ENCODE assay signal across 10 mouse cellular contexts in genomic region chr7:80207314-80207731, GRCm38 (mm10). TPM values are rescaled to one million over a fixed set of nuclear protein-coding genes. Genes with fewer than 3 reads are reported as not detected.
DNase-seq lines count a peak whose midpoint lies in the region; ATAC-seq and TF ChIP-seq lines count a peak whose summit lies in the region.
"Had no signal": no experiment of that assay in that cellular context is flagged by ENCODE, and none has a peak within 500 bp of the region (broad histone marks: within the 10 kb centered on the region; RNA-seq: fewer than 3 reads in every experiment).

No protein-coding gene starts in this region.

- no peaks in the 10 kb centered on the region for H3K9me3 ChIP-seq in midbrain, embryonic 11.5 days (ENCODE audit: control insufficient read depth, low read length)
- no peaks in the 10 kb centered on the region for H3K9me3 ChIP-seq in midbrain, embryonic 10.5 days (replicated peaks)
- no peaks in the 10 kb centered on the region for H3K9me3 ChIP-seq in kidney, embryonic 16.5 days (ENCODE audit: low read length)

- H3K9ac ChIP-seq in midbrain, embryonic 11.5 days (ENCODE audit: low read length) = no peak overlapping the region
- 0 out of 2 replicates have a peak overlapping the region, but pooled peaks have one; percentile 25 for H3K9ac ChIP-seq in kidney, embryonic 16.5 days (replicated peaks; ENCODE audit: low read length)

- no peaks in the 10 kb centered on the region for H3K27me3 ChIP-seq in midbrain, embryonic 11.5 days (ENCODE audit: control insufficient read depth, insufficient read depth, low read length)
- H3K27me3 ChIP-seq in midbrain, embryonic 10.5 days (ENCODE audit: low read depth, poor library complexity, severe bottlenecking) = no peaks in the 10 kb centered on the region
- no peaks in the 10 kb centered on the region for H3K27me3 ChIP-seq in kidney, embryonic 16.5 days (ENCODE audit: insufficient read depth, low read length)
- no peaks in the 10 kb centered on the region for H3K27me3 ChIP-seq in small intestine, adult 2 months (ENCODE audit: control insufficient read depth, insufficient read depth, low read length)

- H3K4me2 ChIP-seq in midbrain, embryonic 11.5 days = no peak overlapping the region
- no peak overlapping the region for H3K4me2 ChIP-seq in kidney, embryonic 16.5 days (replicated peaks; ENCODE audit: low read depth, low read length)

- DNase-seq in midbrain, embryonic 11.5 days (ENCODE audit: low spot score, missing footprints) = peak; percentile 77
- no peak for DNase-seq in midbrain, embryonic 10.5 days (ENCODE audit: low spot score)
- DNase-seq in adrenal gland, postnatal 36 days = peak; percentile 61 to 68
- no peak for DNase-seq in layer of hippocampus, adult 9-10 months (ENCODE audit: low spot score)
- DNase-seq in frontal cortex, postnatal 25 days (ENCODE audit: low spot score in 2 of 2) = no peak
- no peak for DNase-seq in layer of hippocampus, adult 8-10 months (ENCODE audit: low spot score in 2 of 2)

- 74% methylated on average over 3 of the region's 3 CpGs for WGBS in midbrain, embryonic 11.5 days
- 69% methylated on average over 3 of the region's 3 CpGs for WGBS in midbrain, embryonic 10.5 days
- 53% methylated on average over 3 of the region's 3 CpGs for WGBS in kidney, embryonic 16.5 days
- WGBS in small intestine, adult 2 months = 30% methylated on average over 3 of the region's 3 CpGs

- no peak overlapping the region for H3K4me3 ChIP-seq in midbrain, embryonic 11.5 days (ENCODE audit: low read depth, low read length)
- no peak overlapping the region for H3K4me3 ChIP-seq in midbrain, embryonic 10.5 days
- no peak overlapping the region for H3K4me3 ChIP-seq in kidney, embryonic 16.5 days (ENCODE audit: low read length)
- peak overlapping the region; percentile 7; the same call in 1 of the 2 replicates for H3K4me3 ChIP-seq in small intestine, adult 2 months (ENCODE audit: low read depth, low read length)

- no peak; the same call in 1 of the 2 replicates for TF ChIP-seq POLR2A in small intestine, adult 2 months (IDR thresholded peaks at IDR 0.05; ENCODE audit: low read depth, low read length)

- no peak overlapping the region for H3K27ac ChIP-seq in midbrain, embryonic 11.5 days (ENCODE audit: low read depth, low read length)
- no peak overlapping the region for H3K27ac ChIP-seq in midbrain, embryonic 10.5 days (replicated peaks)
- H3K27ac ChIP-seq in kidney, embryonic 16.5 days (ENCODE audit: low read length) = peak overlapping the region; percentile 26
- peak overlapping the region; percentile 77 for H3K27ac ChIP-seq in small intestine, adult 2 months (ENCODE audit: insufficient read depth, low read depth, low read length)
- H3K27ac ChIP-seq: macrophage had no signal

- no peaks in the 10 kb centered on the region for H3K36me3 ChIP-seq in midbrain, embryonic 11.5 days (ENCODE audit: control insufficient read depth, insufficient read depth, low read length)
- H3K36me3 ChIP-seq in midbrain, embryonic 10.5 days = peaks cover 8% of the 10 kb centered on the region; the same call in 1 of the 2 replicates
- H3K36me3 ChIP-seq in kidney, embryonic 16.5 days (ENCODE audit: insufficient read depth, low read length) = no peaks in the 10 kb centered on the region
- H3K36me3 ChIP-seq in small intestine, adult 2 months (ENCODE audit: control insufficient read depth, insufficient read depth, low read length) = peaks cover 9% of the 10 kb centered on the region

- ATAC-seq in midbrain, embryonic 11.5 days (ENCODE audit: low FRiP score) = no peak
- peak; percentile 46 for ATAC-seq in kidney, embryonic 16.5 days (ENCODE audit: low FRiP score, low TSS enrichment)

- H3K4me1 ChIP-seq in midbrain, embryonic 11.5 days (ENCODE audit: control insufficient read depth, insufficient read depth, low read length) = peaks cover 14% of the 10 kb centered on the region
- H3K4me1 ChIP-seq in midbrain, embryonic 10.5 days = peaks cover 80% of the 10 kb centered on the region
- peaks cover 67% of the 10 kb centered on the region for H3K4me1 ChIP-seq in kidney, embryonic 16.5 days (ENCODE audit: insufficient read depth, low read length)
- peaks cover 65% of the 10 kb centered on the region for H3K4me1 ChIP-seq in small intestine, adult 2 months (ENCODE audit: control insufficient read depth, insufficient read depth, insufficient read length, low read length)

- no peak for TF ChIP-seq CTCF in small intestine, adult 2 months (IDR thresholded peaks at IDR 0.05; ENCODE audit: extremely low read depth, insufficient read length, insufficient replicate concordance, low read depth, low read length)

RNA-seq across cellular contexts. Expression of gene Sema4b, which starts 20.7 kb away (rescaled TPM):
- polyA plus RNA-seq in midbrain, embryonic 11.5 days (2014; fragmentation: Nextera tagmentation; extraction: Ambion mirVana) = 9.6 and 10.5 TPM in 2 replicates
- 12.6 and 16.5 TPM in 2 replicates for polyA plus RNA-seq in midbrain, embryonic 10.5 days (2016; fragmentation: Nextera tagmentation; extraction: Ambion mirVana)
- total RNA-seq in adrenal gland, postnatal 36 days (2021) = 10 to 100 TPM; 47.3 to 57.2 TPM
- polyA plus RNA-seq in kidney, embryonic 16.5 days (2015; fragmentation: Nextera tagmentation; extraction: Ambion mirVana) = 17.7 and 23.7 TPM in 2 replicates
- polyA plus RNA-seq in small intestine, adult 2 months (2012; rRNA removed) = 47.9 and 84.4 TPM in 2 replicates
- total RNA-seq in layer of hippocampus, adult 8-10 months (2022) = 10 to 100 TPM; 22.0 to 27.7 (median 25.9) TPM

RNA-seq across cellular contexts. Expression of gene Cib1, which starts 25.3 kb away (rescaled TPM):
- 49.8 and 55.0 TPM in 2 replicates for polyA plus RNA-seq in midbrain, embryonic 11.5 days (2014; fragmentation: Nextera tagmentation; extraction: Ambion mirVana)
- 63.3 and 77.6 TPM in 2 replicates for polyA plus RNA-seq in midbrain, embryonic 10.5 days (2016; fragmentation: Nextera tagmentation; extraction: Ambion mirVana)
- total RNA-seq in adrenal gland, postnatal 36 days (2021) = 10 to 100 TPM; 65.1 to 70.1 TPM
- polyA plus RNA-seq in kidney, embryonic 16.5 days (2015; fragmentation: Nextera tagmentation; extraction: Ambion mirVana) = 131 and 144 TPM in 2 replicates
- 318 and 530 TPM in 2 replicates for polyA plus RNA-seq in small intestine, adult 2 months (2012; rRNA removed)
- total RNA-seq in layer of hippocampus, adult 8-10 months (2022) = 10 to 100 TPM; 20.3 to 31.5 (median 25.9) TPM

RNA-seq across cellular contexts. Expression of gene Gdpgp1, which starts 25.3 kb away (rescaled TPM):
- polyA plus RNA-seq in midbrain, embryonic 11.5 days (2014; fragmentation: Nextera tagmentation; extraction: Ambion mirVana) = 3.8 and 4.5 TPM in 2 replicates
- polyA plus RNA-seq in midbrain, embryonic 10.5 days (2016; fragmentation: Nextera tagmentation; extraction: Ambion mirVana) = 5.6 and 6.3 TPM in 2 replicates
- 1 to 10 TPM; 3.8 to 3.9 TPM for total RNA-seq in adrenal gland, postnatal 36 days (2021)
- 3.5 and 4.0 TPM in 2 replicates for polyA plus RNA-seq in kidney, embryonic 16.5 days (2015; fragmentation: Nextera tagmentation; extraction: Ambion mirVana)
- 2.3 and 3.2 TPM in 2 replicates for polyA plus RNA-seq in small intestine, adult 2 months (2012; rRNA removed)
- total RNA-seq in layer of hippocampus, adult 8-10 months (2022) = 1 to 10 TPM; 6.2 to 7.5 (median 7.0) TPM

RNA-seq across cellular contexts. Expression of gene Ttll13, which starts 38.9 kb away (rescaled TPM):
- 0.53 and 0.91 TPM in 2 replicates for polyA plus RNA-seq in midbrain, embryonic 11.5 days (2014; fragmentation: Nextera tagmentation; extraction: Ambion mirVana)
- 0.68 and 0.94 TPM in 2 replicates for polyA plus RNA-seq in midbrain, embryonic 10.5 days (2016; fragmentation: Nextera tagmentation; extraction: Ambion mirVana)
- under 1 TPM; 0.59 to 0.83 TPM for total RNA-seq in adrenal gland, postnatal 36 days (2021)
- polyA plus RNA-seq in kidney, embryonic 16.5 days (2015; fragmentation: Nextera tagmentation; extraction: Ambion mirVana) = 0.87 and 1.4 TPM in 2 replicates
- polyA plus RNA-seq in small intestine, adult 2 months (2012; rRNA removed) = 0.05 and 0.08 TPM in 2 replicates
- total RNA-seq in layer of hippocampus, adult 8-10 months (2022) = 1 to 10 TPM; 1.3 to 2.1 (median 1.8) TPM
- total RNA-seq: common myeloid progenitor, adult 5-6 weeks had no signal

RNA-seq across cellular contexts. Expression of gene Ngrn, which starts 53.7 kb away (rescaled TPM):
- 53.1 and 53.2 TPM in 2 replicates for polyA plus RNA-seq in midbrain, embryonic 11.5 days (2014; fragmentation: Nextera tagmentation; extraction: Ambion mirVana)
- polyA plus RNA-seq in midbrain, embryonic 10.5 days (2016; fragmentation: Nextera tagmentation; extraction: Ambion mirVana) = 44.8 and 48.9 TPM in 2 replicates
- total RNA-seq in adrenal gland, postnatal 36 days (2021) = 10 to 100 TPM; 43.1 to 58.6 TPM
- 51.7 and 51.9 TPM in 2 replicates for polyA plus RNA-seq in kidney, embryonic 16.5 days (2015; fragmentation: Nextera tagmentation; extraction: Ambion mirVana)
- 8.9 and 12.3 TPM in 2 replicates for polyA plus RNA-seq in small intestine, adult 2 months (2012; rRNA removed)
- 10 to 100 TPM; 37.2 to 43.3 (median 38.6) TPM for total RNA-seq in layer of hippocampus, adult 8-10 months (2022)

Comparison
In these comparisons a context has a peak if more than half of its experiments do, and no peak if none do; other contexts are left out.
1. DNase-seq: peak in midbrain, embryonic 11.5 days (single experiment) and adrenal gland, postnatal 36 days (2 of 2); none in midbrain, embryonic 10.5 days (single experiment), layer of hippocampus, adult 9-10 months (single experiment), frontal cortex, postnatal 25 days (0 of 2) and layer of hippocampus, adult 8-10 months (0 of 2).
2. H3K27ac ChIP-seq: peak in kidney, embryonic 16.5 days (single experiment) and small intestine, adult 2 months (single experiment); none in midbrain, embryonic 11.5 days (single experiment) and midbrain, embryonic 10.5 days (single experiment).